Mouse (Mus musculus) bone marrow, adult 2 months (tissue): ENCODE data around the gene Slc37a4. TPM values are rescaled to one million over a fixed set of nuclear protein-coding genes. Genes with fewer than 3 reads are reported as not detected.

Experiments
- H3K27ac ChIP-seq: fragments of 200-500 bp; 2 replicates; pipeline ENCODE4 v1.5.1; 2012; ENCODE audit warnings: low read depth, mild to moderate bottlenecking, control low read depth, inconsistent platforms, low read length; ENCODE audit not compliant: control insufficient read depth, poor library complexity, insufficient read depth
- H3K4me1 ChIP-seq: fragments of 200-500 bp; 2 replicates; pipeline ENCODE4 v1.6.1; 2011; ENCODE audit warnings: low read length; ENCODE audit not compliant: control insufficient read depth, insufficient read depth
- H3K4me3 ChIP-seq: fragments of 200-500 bp; replicated peaks from 2 replicates; pipeline ENCODE3; 2011; ENCODE audit warnings: mild to moderate bottlenecking, low read depth, low read length, control low read depth; ENCODE audit not compliant: control insufficient read depth
- CTCF ChIP-seq: fragments of 200-500 bp; IDR thresholded peaks from 2 replicates; pipeline ENCODE4 v1.5.1; 2011; ENCODE audit warnings: low read length, control low read depth; ENCODE audit not compliant: control insufficient read depth, insufficient read depth
- POLR2A ChIP-seq: fragments of 200-500 bp; IDR thresholded peaks from 2 replicates; pipeline ENCODE4 v1.6.1; 2011; ENCODE audit warnings: low read depth, mild to moderate bottlenecking, control low read depth, low read length, borderline replicate concordance; ENCODE audit not compliant: control insufficient read depth
- WGBS: fragments of 180-500 bp; shearing (Covaris S2); methylation state at CpG from one replicate; pipeline ENCODE4 v1.1.7; 2018; 5-methylcytosine and 5-hydroxymethylcytosine counted together
- polyA plus RNA-seq: library from polyadenylated mRNA; stranded (reverse); fragments of >200 nt; gene quantifications from 2 replicates; pipeline ENCODE4 v1.2.4, GENCODE M21; 2011; ENCODE audit warnings: low replicate concordance; ENCODE audit not compliant: missing spikeins, insufficient read depth, insufficient read length

Gene Slc37a4
- polyA plus RNA-seq, 1 experiment, result 16.9 TPM

- Histone ChIP-seq H3K27ac (peak overlapping the region; percentile 86), H3K4me3 (peak overlapping the region; percentile 97), H3K4me1 (peaks cover 1% of the 10 kb centered on the region; the same call in 1 of the 2 replicates)
- WGBS, result 5% methylated on average over 15 of the region's 15 CpGs
- no peak for TF ChIP-seq CTCF
- no peak for TF ChIP-seq POLR2A
Observed at GRCm38 (mm10) chr9:44379862-44380261, 16.8 kb upstream of the Slc37a4 start.

- Histone ChIP-seq H3K27ac (no peak overlapping the region), H3K4me3 (no peak overlapping the region), H3K4me1 (peaks cover 1% of the 10 kb centered on the region; the same call in 1 of the 2 replicates)
- 91% methylated on average over 13 of the region's 13 CpGs for WGBS
- TF ChIP-seq POLR2A (no peak), CTCF (peak; percentile 3; the same call in 1 of the 2 replicates)
Observed at GRCm38 (mm10) chr9:44384596-44384995, 12.1 kb upstream of the Slc37a4 start.

- H3K4me1 ChIP-seq, result no peaks in the 10 kb centered on the region
- H3K4me3 ChIP-seq, result no peak overlapping the region
- 73% methylated on average over 3 of the region's 3 CpGs for WGBS
- TF ChIP-seq CTCF, result no peak
- no peak for TF ChIP-seq POLR2A
- H3K27ac ChIP-seq, result no peak overlapping the region
Observed at GRCm38 (mm10) chr9:44387221-44387620, 9.4 kb upstream of the Slc37a4 start.

DNA sequence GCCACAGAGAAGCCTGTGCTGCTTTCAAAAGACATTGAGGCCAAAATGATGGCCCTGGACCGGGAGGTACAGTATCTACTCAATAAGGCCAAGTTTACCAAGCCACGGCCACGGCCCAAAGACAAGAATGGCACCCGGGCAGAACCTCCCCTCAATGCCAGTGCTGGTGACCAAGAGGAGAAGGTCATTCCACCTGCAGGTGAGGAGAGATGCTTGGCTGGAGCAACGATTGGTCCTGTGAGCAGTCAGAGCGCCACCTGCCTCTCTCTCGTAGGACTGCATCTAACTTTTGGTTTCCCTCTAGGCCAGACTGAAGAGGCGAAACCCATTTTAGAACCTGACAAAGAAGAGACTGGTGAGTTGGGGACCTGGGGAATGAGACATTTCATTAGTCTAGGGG is 7.4 kb upstream of the Slc37a4 start:
- no peaks in the 10 kb centered on the region for H3K4me1 ChIP-seq
- no peak overlapping the region for H3K27ac ChIP-seq
- TF ChIP-seq CTCF (peak; percentile 89), POLR2A (no peak)
- no peak overlapping the region for H3K4me3 ChIP-seq
- 55% methylated on average over 8 of the region's 8 CpGs for WGBS

GRCm38 (mm10) chr9:44391466-44391865 is 5.2 kb upstream of the Slc37a4 start:
- Histone ChIP-seq H3K4me1 (no peaks in the 10 kb centered on the region), H3K4me3 (no peak overlapping the region), H3K27ac (no peak overlapping the region)
- WGBS, result 27% methylated on average over 4 of the region's 4 CpGs
- TF ChIP-seq CTCF (peak; percentile 81), POLR2A (no peak)

GRCm38 (mm10) chr9:44398087-44398486 is 1.4 kb downstream of the Slc37a4 start:
- Histone ChIP-seq H3K27ac (no peak overlapping the region), H3K4me1 (no peaks in the 10 kb centered on the region; the same call in 1 of the 2 replicates), H3K4me3 (no peak overlapping the region)
- 53% methylated on average over 4 of the region's 4 CpGs for WGBS
- TF ChIP-seq CTCF, result no peak
- no peak for TF ChIP-seq POLR2A

- H3K27ac ChIP-seq, result no peak overlapping the region
- H3K4me3 ChIP-seq, result no peak overlapping the region
- WGBS, result 88% methylated on average over 9 of the region's 9 CpGs
- TF ChIP-seq POLR2A (no peak), CTCF (no peak)
- no peaks in the 10 kb centered on the region; the same call in 1 of the 2 replicates for H3K4me1 ChIP-seq
Observed at GRCm38 (mm10) chr9:44398551-44398950, 1.9 kb downstream of the Slc37a4 start.

GRCm38 (mm10) chr9:44399114-44399794 is 2.6 kb downstream of the Slc37a4 start:
- TF ChIP-seq CTCF (no peak), POLR2A (no peak)
- H3K4me3 ChIP-seq, result no peak overlapping the region
- H3K27ac ChIP-seq, result no peak overlapping the region
- H3K4me1 ChIP-seq, result no peaks in the 10 kb centered on the region; the same call in 1 of the 2 replicates
- WGBS, result 87% methylated on average over 13 of the region's 13 CpGs

DNA sequence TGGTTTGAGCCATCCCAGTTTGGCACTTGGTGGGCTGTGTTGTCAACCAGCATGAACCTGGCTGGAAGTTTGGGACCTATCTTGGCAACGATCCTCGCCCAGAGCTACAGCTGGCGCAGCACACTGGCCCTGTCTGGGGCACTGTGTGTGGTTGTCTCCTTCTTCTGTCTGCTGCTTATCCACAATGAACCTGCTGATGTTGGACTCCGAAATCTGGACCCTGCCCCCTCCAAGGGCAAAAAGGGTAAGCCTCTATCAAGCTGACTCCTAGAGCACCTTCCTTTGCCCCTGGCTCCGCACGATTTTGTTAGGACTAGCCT is 3.1 kb downstream of the Slc37a4 start:
- no peak for TF ChIP-seq POLR2A
- no peak for TF ChIP-seq CTCF
- Histone ChIP-seq H3K4me3 (no peak overlapping the region), H3K27ac (no peak overlapping the region), H3K4me1 (no peaks in the 10 kb centered on the region; the same call in 1 of the 2 replicates)
- WGBS, result 89% methylated on average over 6 of the region's 6 CpGs
